Mouse (Mus musculus) intestine, embryonic 16.5 days (tissue): ENCODE results near the gene Oaz1. TPM values are rescaled to one million over a fixed set of nuclear protein-coding genes. Genes with fewer than 3 reads are reported as not detected.
A peak's percentile ranks its signal among the peaks of the same experiment; 100 is the strongest.
"Not testable (repeated sequence)": the region's sequence is repeated elsewhere in the genome, so short reads cannot be mapped to it uniquely, and the experiment has no call there.

ENCODE experiments used
- ATAC-seq: fragments of 200-750 bp; cut with Nextera tagmentation; 2 replicates; pipeline ENCODE4 v1.8.0; 2017; ENCODE audit warnings: moderate TSS enrichment, moderate library complexity
- H3K27ac ChIP-seq: fragments of 300-500 bp; sonication (generic); 2 replicates; pipeline ENCODE4 v1.5.1; 2014; ENCODE audit warnings: mild to moderate bottlenecking, low read length
- H3K27me3 ChIP-seq: fragments of 300-500 bp; sonication (generic); replicated peaks from 2 replicates; pipeline ENCODE4 v1.6.1; 2014; ENCODE audit warnings: low read length, control low read depth, mixed read lengths; ENCODE audit not compliant: control insufficient read depth, insufficient read depth
- H3K36me3 ChIP-seq: fragments of 300-500 bp; sonication (generic); 2 replicates; pipeline ENCODE4 v1.6.1; 2014; ENCODE audit warnings: low read length, control low read depth; ENCODE audit not compliant: control insufficient read depth, insufficient read depth
- H3K4me1 ChIP-seq: fragments of 300-500 bp; sonication (generic); 2 replicates; pipeline ENCODE4 v1.6.1; 2014; ENCODE audit warnings: low read length, control low read depth, mixed read lengths; ENCODE audit not compliant: control insufficient read depth, insufficient read depth
- H3K4me2 ChIP-seq: fragments of 300-500 bp; sonication (generic); 2 replicates; pipeline ENCODE4 v1.6.1; 2014; ENCODE audit warnings: low read depth, low read length, control low read depth
- H3K4me3 ChIP-seq: fragments of 300-500 bp; sonication (generic); 2 replicates; pipeline ENCODE4 v1.5.1; 2014; ENCODE audit warnings: mild to moderate bottlenecking, low read length
- H3K9ac ChIP-seq: fragments of 300-500 bp; sonication (generic); 2 replicates; pipeline ENCODE4 v1.6.1; 2014; ENCODE audit warnings: low read depth, low read length
- H3K9me3 ChIP-seq: fragments of 300-500 bp; sonication (generic); 2 replicates; pipeline ENCODE4 v1.6.1; 2016; ENCODE audit warnings: low read length, control low read depth; ENCODE audit not compliant: control insufficient read depth
- WGBS: fragments of 180-500 bp; shearing (Covaris S2); extraction: QIAGEN DNeasy Blood & Tissue Kit; methylation state at CpG from one replicate; pipeline ENCODE4 v1.1.7; 2014; 5-methylcytosine and 5-hydroxymethylcytosine counted together
- polyA plus RNA-seq: library from polyadenylated mRNA; unstranded; fragments of >200 nt; fragmentation: Nextera tagmentation; extraction: Ambion mirVana; gene quantifications from 2 replicates; pipeline ENCODE4 v1.2.1, GENCODE M21; 2015

Gene Oaz1
- polyA plus RNA-seq, 1 experiment from 2014 or later, result 1,714 TPM

DNA sequence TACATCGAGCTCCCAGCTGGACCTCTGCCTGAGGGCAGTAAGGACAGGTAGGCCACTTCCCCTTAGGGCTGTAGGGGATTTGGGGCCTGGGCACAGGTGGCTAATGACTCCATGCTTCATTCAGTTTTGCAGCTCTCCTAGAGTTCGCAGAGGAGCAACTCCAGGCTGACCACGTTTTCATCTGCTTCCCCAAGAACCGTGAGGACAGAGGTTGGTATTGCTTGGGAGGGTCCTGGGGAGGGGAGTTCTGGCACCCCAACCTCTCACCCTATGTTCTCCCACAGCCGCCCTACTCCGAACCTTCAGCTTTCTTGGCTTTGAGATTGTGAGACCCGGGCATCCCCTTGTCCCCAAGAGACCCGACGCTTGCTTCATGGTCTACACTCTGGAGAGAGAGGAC, 2.1 kb downstream of the Oaz1 start:
- ATAC-seq, H3K36me3 ChIP-seq, H3K27me3 ChIP-seq, H3K9me3 ChIP-seq, H3K4me3 ChIP-seq, H3K9ac ChIP-seq, H3K27ac ChIP-seq: not testable (repeated sequence)
- H3K4me2 ChIP-seq, result peak overlapping the region; percentile 93; the same call in 1 of the 2 replicates
- H3K4me1 ChIP-seq, result peaks cover 26% of the 10 kb centered on the region
- 83% methylated on average over 9 of the region's 9 CpGs for WGBS

DNA sequence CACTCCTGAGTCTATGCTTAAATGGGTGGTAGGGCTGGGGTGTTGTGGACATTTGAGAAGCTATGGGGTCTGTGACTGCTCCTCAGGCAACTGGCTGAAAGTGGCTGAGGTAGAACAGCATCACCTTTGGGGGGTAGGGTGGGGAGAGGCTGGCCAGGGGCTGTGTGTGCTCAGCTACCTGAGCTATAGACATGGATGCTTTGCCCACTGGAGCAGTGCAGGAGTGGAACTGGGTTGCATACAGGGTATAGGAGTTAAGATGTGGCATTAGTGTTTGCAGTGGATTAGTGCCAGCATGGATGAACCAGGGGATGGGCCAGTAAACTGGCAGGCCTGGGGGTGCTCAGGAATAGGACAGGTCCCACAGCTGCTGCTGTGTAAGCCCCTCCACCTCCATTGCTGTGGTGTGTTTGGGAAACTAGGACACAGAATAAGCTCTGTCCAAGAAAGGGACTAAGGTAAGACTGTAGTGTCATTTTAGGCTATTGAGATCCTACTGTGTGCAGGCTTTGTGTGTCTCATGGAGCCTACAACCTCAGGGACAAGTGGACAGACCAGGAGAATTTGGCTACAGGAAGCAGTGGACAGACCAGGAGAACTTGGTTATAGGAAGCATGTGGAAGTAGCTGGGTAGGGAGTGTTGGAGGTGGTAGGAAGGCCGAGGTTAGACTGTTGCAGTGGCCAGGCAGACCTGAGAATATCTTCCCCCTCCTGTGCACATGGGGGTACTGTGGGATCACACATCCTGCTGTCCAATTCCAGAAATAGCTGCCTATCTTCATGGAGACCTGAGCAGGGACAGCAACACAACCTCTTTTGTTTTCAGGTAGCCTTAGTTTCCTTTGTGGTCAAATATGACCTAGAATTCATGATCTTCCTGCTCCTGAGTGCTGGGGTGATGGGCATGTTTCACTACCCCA, 3.2 kb downstream of the Oaz1 start:
- peaks cover 26% of the 10 kb centered on the region for H3K4me1 ChIP-seq
- no peak overlapping the region for H3K27ac ChIP-seq
- WGBS, result 64% methylated on average over 1 of the region's 1 CpGs
- peaks cover 13% of the 10 kb centered on the region for H3K27me3 ChIP-seq
- H3K9me3 ChIP-seq, result no peaks in the 10 kb centered on the region
- no peak overlapping the region for H3K9ac ChIP-seq
- H3K4me2 ChIP-seq, result no peak overlapping the region
- H3K36me3 ChIP-seq, result peaks cover 4% of the 10 kb centered on the region; the same call in 1 of the 2 replicates
- no peak overlapping the region for H3K4me3 ChIP-seq
- ATAC-seq, result no peak

- Histone ChIP-seq H3K9me3 (no peaks in the 10 kb centered on the region), H3K4me2 (peak overlapping the region; percentile 23; the same call in 1 of the 2 replicates), H3K36me3 (peaks cover 4% of the 10 kb centered on the region; the same call in 1 of the 2 replicates), H3K27me3 (peaks cover 28% of the 10 kb centered on the region), H3K27ac (peak overlapping the region; percentile 27), H3K9ac (no peak overlapping the region), H3K4me3 (no peak overlapping the region), H3K4me1 (peaks cover 26% of the 10 kb centered on the region)
- WGBS, result 3% methylated on average over 9 of the region's 9 CpGs
- peak; percentile 8 for ATAC-seq
These were observed 4.7 kb downstream of the Oaz1 start for GRCm38 (mm10) chr10:80831136-80831535.

DNA sequence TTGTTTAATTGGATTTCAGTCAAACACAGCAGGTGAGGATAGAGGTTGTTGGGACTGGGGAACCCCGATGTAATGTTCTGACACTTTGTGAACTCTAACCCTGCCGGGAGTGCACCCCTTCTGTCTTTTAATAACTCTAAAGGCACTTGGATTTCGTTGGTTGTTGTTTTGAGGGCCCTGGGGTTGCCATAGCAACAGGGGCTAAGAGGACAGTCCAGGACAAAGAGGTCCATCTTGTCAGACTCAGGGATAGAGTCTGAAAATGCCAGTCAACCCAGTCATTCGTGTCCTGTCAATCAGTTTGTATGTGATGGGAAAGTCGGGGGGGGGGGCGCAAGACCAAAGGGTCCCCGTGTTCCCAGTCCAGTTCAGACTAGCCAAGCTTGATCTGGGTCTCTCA, 6.4 kb downstream of the Oaz1 start:
- H3K27me3 ChIP-seq, result peaks cover 35% of the 10 kb centered on the region
- no peak overlapping the region for H3K4me2 ChIP-seq
- no peak overlapping the region for H3K9ac ChIP-seq
- no peak overlapping the region for H3K27ac ChIP-seq
- H3K4me1 ChIP-seq, result peaks cover 24% of the 10 kb centered on the region
- no peak overlapping the region for H3K4me3 ChIP-seq
- ATAC-seq, result no peak
- 77% methylated on average over 7 of the region's 7 CpGs for WGBS
- H3K9me3 ChIP-seq, result no peaks in the 10 kb centered on the region
- peaks cover 4% of the 10 kb centered on the region; the same call in 1 of the 2 replicates for H3K36me3 ChIP-seq

- Histone ChIP-seq H3K4me3 (no peak overlapping the region), H3K9me3 (no peaks in the 10 kb centered on the region), H3K4me1 (peaks cover 5% of the 10 kb centered on the region), H3K4me2 (no peak overlapping the region), H3K27ac (no peak overlapping the region), H3K27me3 (peaks cover 35% of the 10 kb centered on the region), H3K36me3 (no peaks in the 10 kb centered on the region), H3K9ac (no peak overlapping the region)
- no peak for ATAC-seq
- WGBS, result 47% methylated on average over 30 of the region's 30 CpGs
These were observed 9.2 kb downstream of the Oaz1 start for GRCm38 (mm10) chr10:80835617-80836016.

DNA sequence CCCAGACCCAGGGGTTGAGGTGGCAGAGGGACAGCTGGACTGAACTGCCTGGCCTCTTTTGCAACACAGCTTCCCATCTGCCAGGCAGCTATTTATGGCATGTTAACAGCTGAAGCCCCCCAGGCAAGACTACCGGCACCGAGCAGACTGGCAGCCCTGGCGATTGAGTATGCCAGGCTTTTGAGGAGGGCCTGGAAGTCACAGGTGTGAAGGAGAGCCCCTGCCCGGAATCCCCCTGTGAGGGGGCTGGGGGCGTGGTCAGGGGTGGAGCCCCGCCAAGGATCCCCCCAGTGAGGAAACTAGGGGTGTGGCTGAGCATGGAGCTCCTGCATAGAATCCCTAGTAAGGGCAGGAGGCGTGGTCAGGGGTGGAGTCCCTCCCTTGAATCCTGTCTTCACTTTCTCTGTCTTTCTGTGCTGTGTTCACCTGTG, 10.5 kb downstream of the Oaz1 start:
- no peak overlapping the region for H3K9ac ChIP-seq
- H3K27me3 ChIP-seq, result peaks cover 39% of the 10 kb centered on the region
- H3K4me1 ChIP-seq, result no peaks in the 10 kb centered on the region
- no peak for ATAC-seq
- no peak overlapping the region for H3K4me2 ChIP-seq
- no peak overlapping the region for H3K27ac ChIP-seq
- H3K9me3 ChIP-seq, result no peaks in the 10 kb centered on the region
- no peaks in the 10 kb centered on the region for H3K36me3 ChIP-seq
- 46% methylated on average over 7 of the region's 7 CpGs for WGBS
- no peak overlapping the region for H3K4me3 ChIP-seq

GRCm38 (mm10) chr10:80837827-80838226, 11.4 kb downstream of the Oaz1 start:
- Histone ChIP-seq H3K27me3 (peaks cover 47% of the 10 kb centered on the region), H3K4me1 (no peaks in the 10 kb centered on the region), H3K9me3 (no peaks in the 10 kb centered on the region), H3K27ac (no peak overlapping the region), H3K4me3 (no peak overlapping the region), H3K4me2 (no peak overlapping the region), H3K9ac (no peak overlapping the region), H3K36me3 (no peaks in the 10 kb centered on the region)
- ATAC-seq, result no peak
- 26% methylated on average over 2 of the region's 2 CpGs for WGBS

DNA sequence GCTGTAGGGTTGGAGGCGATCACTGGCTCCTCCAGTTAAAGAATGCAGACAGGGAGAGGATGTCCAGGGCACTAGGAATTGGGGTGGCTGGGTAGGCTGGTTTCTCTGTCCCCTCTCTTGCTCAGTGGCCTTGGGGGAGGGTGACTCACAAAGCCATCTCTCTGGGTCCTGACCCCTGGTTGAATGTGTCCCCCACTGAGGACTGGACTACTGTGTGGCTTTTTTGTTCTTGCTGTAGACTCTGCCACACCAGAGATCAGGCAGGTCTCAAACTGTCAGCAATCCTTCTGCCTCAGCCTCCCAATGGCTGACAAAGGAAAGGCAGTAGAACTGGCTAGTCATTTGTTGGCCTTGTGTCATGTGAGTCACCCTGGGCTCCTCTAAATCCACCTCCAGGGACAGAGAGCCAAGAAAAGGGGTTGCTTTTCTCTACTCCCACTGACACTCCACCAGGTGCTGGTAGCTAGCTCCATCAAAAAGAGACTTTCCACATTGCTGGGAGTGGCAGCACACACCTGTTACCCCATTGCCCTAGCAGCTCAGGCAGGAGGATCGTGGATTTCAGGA, 12.0 kb downstream of the Oaz1 start:
- Histone ChIP-seq H3K4me3 (no peak overlapping the region), H3K4me1 (no peaks in the 10 kb centered on the region), H3K27ac (no peak overlapping the region), H3K27me3 (peaks cover 52% of the 10 kb centered on the region), H3K36me3 (no peaks in the 10 kb centered on the region), H3K9ac (no peak overlapping the region), H3K4me2 (no peak overlapping the region), H3K9me3 (no peaks in the 10 kb centered on the region)
- 59% methylated on average over 2 of the region's 2 CpGs for WGBS
- no peak for ATAC-seq

DNA sequence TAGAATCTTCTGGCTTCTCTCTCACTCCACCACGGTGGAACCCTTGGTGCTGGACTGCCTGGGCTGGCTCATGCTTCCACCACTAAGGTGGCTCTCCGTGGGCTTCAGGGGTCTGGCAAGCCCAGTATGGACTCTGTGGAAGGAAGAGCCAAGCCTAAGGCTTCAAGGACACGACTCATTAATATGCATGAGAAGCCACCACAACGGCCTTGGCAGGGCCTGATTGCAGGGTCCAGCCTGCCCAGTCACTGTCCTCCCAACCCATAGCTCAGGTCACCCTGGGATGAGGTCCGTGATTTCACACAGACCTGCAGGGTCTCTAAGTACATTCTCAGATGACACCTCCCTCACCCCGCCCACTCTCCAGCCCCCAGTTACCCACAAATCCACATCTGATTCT, 13.4 kb downstream of the Oaz1 start:
- H3K27ac ChIP-seq, result no peak overlapping the region
- no peaks in the 10 kb centered on the region for H3K9me3 ChIP-seq
- H3K27me3 ChIP-seq, result peaks cover 50% of the 10 kb centered on the region
- H3K4me2 ChIP-seq, result no peak overlapping the region
- WGBS, result 59% methylated on average over 6 of the region's 6 CpGs
- H3K4me1 ChIP-seq, result peaks cover 7% of the 10 kb centered on the region
- no peak overlapping the region for H3K9ac ChIP-seq
- no peaks in the 10 kb centered on the region for H3K36me3 ChIP-seq
- H3K4me3 ChIP-seq, result no peak overlapping the region
- no peak for ATAC-seq
